Mouse (Mus musculus): Measurements from ENCODE around the gene Acad12. TPM values are rescaled to one million over a fixed set of nuclear protein-coding genes. Genes with fewer than 3 reads are reported as not detected.
"Not testable (repeated sequence)": the region's sequence is repeated elsewhere in the genome, so short reads cannot be mapped to it uniquely, and the experiment has no call there.

The Acad12 gene
- 1.6 and 2.0 TPM in 2 replicates for polyA plus RNA-seq (2015; fragmentation: Nextera tagmentation; extraction: Ambion mirVana)

DNA sequence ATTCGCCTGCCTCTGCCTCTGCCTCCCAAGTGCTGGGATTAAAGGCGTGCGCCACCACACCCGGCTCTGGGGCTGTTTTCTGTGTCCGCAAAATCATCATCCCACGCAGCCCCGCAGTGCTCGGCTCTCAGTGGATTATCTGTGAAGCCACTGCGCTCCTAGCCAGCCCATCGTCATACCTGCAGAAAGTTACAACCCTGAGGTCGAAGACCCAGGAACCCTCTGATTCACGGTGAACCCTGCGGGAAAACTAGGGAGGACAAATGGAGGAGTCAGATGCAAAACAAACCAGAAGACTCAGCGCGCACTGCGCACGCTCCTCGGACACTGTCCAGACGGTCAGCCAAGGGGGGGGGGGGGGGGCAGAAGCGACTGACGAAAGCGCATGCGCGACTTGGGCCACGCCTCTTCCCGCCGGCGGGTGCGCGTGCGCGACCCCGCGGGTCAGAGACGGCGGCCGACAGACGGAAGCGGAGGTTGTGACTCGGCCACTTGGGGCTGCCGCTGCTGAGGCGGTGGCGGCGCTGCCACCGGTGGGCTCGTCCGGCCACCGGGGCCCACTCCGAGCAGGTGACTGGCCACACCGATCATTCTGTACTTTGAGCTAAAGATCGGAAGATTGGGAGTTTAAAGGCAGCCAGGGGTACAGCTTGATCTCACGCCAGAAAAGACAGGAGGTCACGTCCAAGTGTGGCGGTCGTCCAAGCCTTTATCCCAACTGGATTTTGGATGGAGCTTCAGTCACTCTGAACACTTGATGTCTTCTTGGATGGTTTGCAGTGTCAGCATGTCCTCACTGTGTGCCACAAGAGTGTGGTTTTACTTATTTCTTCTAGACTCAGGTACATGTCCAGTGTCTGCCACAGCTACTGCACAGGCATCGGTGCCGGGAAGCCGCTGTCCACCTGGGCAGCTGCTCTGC is at the start of gene Acad12:
TSS of gene Acad12 (minus strand) at position 347 of the 922 bp plus-strand sequence.
- Histone ChIP-seq H3K4me3 (peak within 1 kb of the TSS; percentile 80), H3K4me1 (replicated peaks) (peaks cover 18% of the 10 kb centered on the region), H3K36me3 (no peaks in the 10 kb centered on the region), H3K27ac (replicated peaks) (peak within 1 kb of the TSS; percentile 85), H3K4me2 (peak within 1 kb of the TSS; percentile 82), H3K9ac (peak within 1 kb of the TSS; percentile 87), H3K9me3 (no peaks in the 10 kb centered on the region), H3K27me3 (no peaks in the 10 kb centered on the region)
- WGBS, result 1% methylated on average over 49 of the region's 58 CpGs
- peak; percentile 88 for ATAC-seq (ENCODE audit: low read depth)

DNA sequence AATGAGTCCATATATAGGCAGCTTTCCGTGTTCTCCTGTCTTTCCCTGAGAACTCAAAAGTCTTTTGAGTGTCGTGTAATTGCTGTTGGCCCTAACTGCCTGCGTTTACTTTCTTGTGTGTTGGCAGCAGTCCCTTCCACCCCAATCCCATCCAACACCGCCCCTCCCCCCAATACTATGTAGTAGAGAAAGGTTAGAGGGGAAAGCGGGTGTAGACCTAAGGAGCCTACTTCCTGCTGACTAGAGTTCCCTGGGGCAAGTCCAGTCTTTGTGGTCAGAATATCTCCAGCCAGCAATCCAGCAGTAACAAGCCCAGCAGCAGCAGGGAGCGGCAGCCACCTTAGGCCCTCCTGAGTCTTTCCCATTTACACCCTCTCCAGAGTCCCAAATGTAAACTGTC is 49.7 kb upstream of the Acad12 start:
- 85% methylated on average over 6 of the region's 6 CpGs for WGBS
- peaks cover 90% of the 10 kb centered on the region for H3K36me3 ChIP-seq
- ATAC-seq (ENCODE audit: low read depth), result no peak

DNA sequence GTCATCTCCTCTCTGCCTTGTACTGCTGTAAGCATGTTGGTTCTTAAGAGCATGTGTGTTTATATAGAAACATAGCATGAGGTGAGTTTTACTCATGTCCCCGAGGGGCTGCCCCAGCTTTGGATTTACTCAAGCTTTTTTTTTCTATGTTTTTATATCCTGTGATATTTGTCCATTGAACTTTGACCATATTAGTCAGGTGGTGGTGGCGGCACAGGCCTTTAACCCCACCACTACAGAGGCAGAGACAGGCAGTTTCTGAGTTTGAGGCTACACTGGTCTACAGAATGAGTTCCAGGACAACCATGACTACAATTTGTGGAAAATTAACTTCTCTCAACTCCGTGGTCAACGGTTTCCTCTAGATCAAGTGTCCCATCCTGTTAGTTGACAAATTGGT is 48.3 kb upstream of the Acad12 start:
- Histone ChIP-seq H3K9me3 (no peaks in the 10 kb centered on the region), H3K27ac (replicated peaks) (no peak overlapping the region), H3K36me3 (peaks cover 87% of the 10 kb centered on the region), H3K27me3 (no peaks in the 10 kb centered on the region), H3K4me1 (replicated peaks) (peaks cover 6% of the 10 kb centered on the region), H3K4me3 (no peak overlapping the region), H3K4me2 (no peak overlapping the region), H3K9ac (no peak overlapping the region)
- no peak for ATAC-seq (ENCODE audit: low read depth)
- 95% methylated on average over 4 of the region's 4 CpGs for WGBS

More for the DNA sequence above, 49.7 kb upstream of the Acad12 start:
- Histone ChIP-seq H3K27ac (replicated peaks) (no peak overlapping the region), H3K4me2 (no peak overlapping the region), H3K9me3 (no peaks in the 10 kb centered on the region), H3K4me3 (no peak overlapping the region), H3K9ac (no peak overlapping the region), H3K27me3 (no peaks in the 10 kb centered on the region), H3K4me1 (replicated peaks) (no peaks in the 10 kb centered on the region)

DNA sequence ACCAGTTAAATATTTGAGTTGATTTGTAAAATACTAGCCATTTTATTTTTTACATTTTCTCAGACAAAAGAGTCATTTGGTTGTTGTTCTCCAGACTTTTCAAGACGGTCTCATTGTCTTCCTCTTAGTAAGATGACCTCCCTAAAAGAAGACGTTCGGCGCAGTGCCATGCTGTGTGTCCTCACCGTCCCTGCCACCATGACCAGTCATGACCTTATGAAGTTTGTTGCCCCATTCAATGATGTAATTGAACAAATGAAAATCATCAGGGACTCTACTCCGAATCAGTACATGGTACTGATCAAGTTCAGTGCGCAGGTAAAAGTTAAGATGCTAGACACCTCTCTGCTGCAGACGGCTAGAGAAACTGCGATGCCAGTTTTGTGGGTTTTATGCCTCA is 46.2 kb upstream of the Acad12 start:
- Histone ChIP-seq H3K36me3 (peaks cover 71% of the 10 kb centered on the region), H3K27me3 (no peaks in the 10 kb centered on the region), H3K4me2 (no peak overlapping the region), H3K4me1 (replicated peaks) (peaks cover 18% of the 10 kb centered on the region), H3K4me3 (no peak overlapping the region), H3K27ac (replicated peaks) (no peak overlapping the region), H3K9me3 (no peaks in the 10 kb centered on the region), H3K9ac (no peak overlapping the region)
- ATAC-seq (ENCODE audit: low read depth), result no peak
- WGBS, result 94% methylated on average over 9 of the region's 9 CpGs

DNA sequence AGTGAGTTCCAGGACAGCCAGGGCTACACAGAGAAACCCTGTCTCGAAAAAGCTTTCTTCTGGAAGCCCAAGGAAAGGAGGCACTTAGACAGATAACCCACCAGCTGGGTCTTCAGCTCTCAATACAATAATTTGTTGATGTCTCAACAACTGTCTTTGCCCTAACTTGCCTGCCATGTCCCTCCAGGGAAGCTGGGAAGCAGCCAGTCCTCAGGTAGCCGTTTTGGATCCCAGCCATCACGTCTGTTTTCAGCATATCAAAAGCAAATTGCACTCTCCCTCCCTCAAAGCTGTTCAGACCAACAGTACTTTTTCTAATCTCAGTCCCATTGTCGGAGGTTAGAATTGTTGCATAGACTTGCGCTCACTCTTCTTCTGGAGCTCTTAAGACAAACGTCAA is 45.3 kb upstream of the Acad12 start:
- WGBS, result 88% methylated on average over 6 of the region's 6 CpGs
- ATAC-seq (ENCODE audit: low read depth), result no peak

DNA sequence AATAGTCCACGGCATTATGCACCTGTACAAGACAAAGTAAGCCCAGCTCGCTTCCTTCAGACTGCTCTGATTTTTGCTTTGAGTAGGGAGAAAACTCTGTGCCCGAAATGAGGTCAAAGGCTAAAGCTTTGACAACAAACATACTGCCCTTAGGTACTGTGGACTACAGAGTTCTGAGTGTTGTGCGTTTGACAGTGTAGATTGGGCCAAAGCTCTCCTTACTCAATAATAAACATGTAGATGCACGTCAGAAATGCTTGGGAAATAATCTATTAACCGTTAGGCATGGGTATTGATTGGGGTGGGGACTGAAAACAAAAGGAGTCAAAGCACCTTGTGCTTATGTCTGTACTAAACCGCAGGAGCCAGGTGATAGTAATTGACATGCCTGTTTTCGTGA is 44.7 kb upstream of the Acad12 start:
- no peak overlapping the region for H3K4me2 ChIP-seq

More for the DNA sequence above, 45.3 kb upstream of the Acad12 start:
- Histone ChIP-seq H3K9me3 (no peaks in the 10 kb centered on the region), H3K36me3 (peaks cover 64% of the 10 kb centered on the region), H3K4me3 (no peak overlapping the region), H3K27me3 (no peaks in the 10 kb centered on the region), H3K4me1 (replicated peaks) (peaks cover 24% of the 10 kb centered on the region), H3K4me2 (no peak overlapping the region), H3K9ac (no peak overlapping the region), H3K27ac (replicated peaks) (no peak overlapping the region)

DNA sequence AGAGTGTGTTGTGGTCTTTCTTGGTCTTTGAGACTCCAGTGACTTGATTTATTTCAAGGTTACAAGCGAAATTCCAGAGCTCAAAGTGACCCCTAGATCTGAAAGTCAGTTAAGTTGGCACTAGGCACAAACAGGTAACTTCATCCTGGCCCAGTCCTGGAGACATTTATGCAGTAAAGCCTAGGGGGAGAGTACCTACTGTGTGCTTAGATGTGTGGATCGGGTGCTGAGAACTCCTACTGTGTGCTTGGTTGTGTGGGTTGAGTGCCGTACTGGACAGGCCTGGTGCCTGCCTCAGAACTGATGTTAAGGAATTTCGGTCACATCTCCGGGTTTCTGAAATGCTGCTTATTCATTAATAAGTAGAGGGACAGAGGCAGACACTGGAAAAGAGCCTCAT is 42.8 kb upstream of the Acad12 start:
- H3K27me3 ChIP-seq, result no peaks in the 10 kb centered on the region
- no peaks in the 10 kb centered on the region for H3K9me3 ChIP-seq
- WGBS, result 85% methylated on average over 5 of the region's 5 CpGs
- H3K36me3 ChIP-seq, result peaks cover 39% of the 10 kb centered on the region
- no peak overlapping the region for H3K27ac ChIP-seq (replicated peaks)
- H3K9ac ChIP-seq, result peak overlapping the region; percentile 90
- H3K4me3 ChIP-seq, result peak overlapping the region; percentile 86
- no peak for ATAC-seq (ENCODE audit: low read depth)
- H3K4me2 ChIP-seq, result peak overlapping the region; percentile 88
- peaks cover 24% of the 10 kb centered on the region for H3K4me1 ChIP-seq (replicated peaks)

More for the DNA sequence above, 44.7 kb upstream of the Acad12 start:
- no peak for ATAC-seq (ENCODE audit: low read depth)
- Histone ChIP-seq H3K9me3 (no peaks in the 10 kb centered on the region), H3K27me3 (no peaks in the 10 kb centered on the region), H3K36me3 (peaks cover 57% of the 10 kb centered on the region), H3K4me1 (replicated peaks) (peaks cover 24% of the 10 kb centered on the region), H3K9ac (no peak overlapping the region), H3K27ac (replicated peaks) (no peak overlapping the region), H3K4me3 (no peak overlapping the region)
- WGBS, result 93% methylated on average over 8 of the region's 8 CpGs

DNA sequence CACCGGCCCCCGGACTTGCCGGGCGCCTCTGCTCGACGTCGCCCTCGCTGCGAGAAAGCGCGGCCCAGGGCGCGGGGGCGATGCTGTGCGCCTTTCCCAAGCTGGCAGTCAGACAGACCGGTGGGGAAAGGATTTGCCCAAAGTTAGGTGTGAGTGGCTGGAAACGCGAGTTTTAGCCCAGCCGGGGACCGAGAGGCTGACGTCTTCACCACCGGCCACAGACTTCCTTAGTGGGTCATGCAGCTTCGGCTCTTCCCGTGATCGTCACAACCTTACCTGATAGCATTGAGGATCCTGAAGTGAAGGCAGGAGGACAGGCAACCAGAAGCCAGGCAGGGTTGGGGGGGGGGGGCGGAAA is 42.1 kb upstream of the Acad12 start:
- WGBS, result under 1% methylated on average over 26 of the region's 26 CpGs

DNA sequence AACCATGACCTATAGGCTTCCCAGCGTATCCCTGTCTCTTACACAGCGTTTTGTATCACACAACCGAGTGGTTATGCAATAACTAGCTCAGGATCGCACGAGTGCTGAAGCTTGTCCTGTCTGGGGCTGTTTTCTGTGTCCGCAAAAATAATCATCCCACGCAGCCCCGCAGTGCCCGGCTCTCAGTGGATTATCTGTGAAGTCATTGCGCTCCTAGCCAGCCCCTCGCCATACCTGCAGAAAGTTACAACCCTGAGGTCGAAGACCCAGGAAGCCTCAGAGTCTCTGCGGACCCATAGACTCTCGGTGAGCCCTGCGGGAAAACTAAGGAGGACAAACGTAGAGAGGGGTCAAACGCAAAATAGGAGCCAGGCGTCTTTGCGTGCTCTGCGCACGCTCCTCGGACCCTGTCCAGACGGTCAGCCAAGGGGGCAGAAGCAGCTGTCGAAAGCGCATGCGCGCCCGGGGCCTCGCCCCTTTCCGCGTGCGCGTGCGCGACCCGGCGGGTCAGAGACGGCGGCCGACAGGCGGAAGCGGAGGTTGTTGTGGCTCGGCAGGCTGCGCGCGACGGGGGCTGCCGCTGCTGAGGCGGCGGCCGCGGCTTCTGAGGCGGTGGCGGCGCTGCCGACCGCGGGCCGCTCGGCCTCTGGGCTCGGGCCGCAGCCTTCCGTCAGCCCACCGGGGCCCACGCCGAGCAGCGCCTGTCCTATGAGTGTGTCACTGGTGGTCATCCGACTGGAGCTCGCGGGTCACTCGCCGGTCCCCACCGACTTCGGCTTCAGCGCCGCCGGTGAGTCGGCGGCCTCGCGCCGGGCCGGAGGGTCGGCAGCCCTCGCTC is 41.5 kb upstream of the Acad12 start, which contains the start of the genes Acad10 and Brap:
TSS of gene Acad10 (minus strand) at position 456 of the 838 bp plus-strand sequence.
TSS of gene Brap (plus strand) at position 505 of the 838 bp plus-strand sequence.
- Histone ChIP-seq H3K4me1 (replicated peaks) (peaks cover 24% of the 10 kb centered on the region), H3K9me3 (no peaks in the 10 kb centered on the region), H3K36me3 (peaks cover 28% of the 10 kb centered on the region), H3K4me2 (peak within 1 kb of the TSS; percentile 88), H3K27ac (replicated peaks) (peak within 1 kb of the TSS; percentile 65), H3K4me3 (peak within 1 kb of the TSS; percentile 86), H3K27me3 (no peaks in the 10 kb centered on the region), H3K9ac (peak within 1 kb of the TSS; percentile 90)
- WGBS, result 1% methylated on average over 75 of the region's 85 CpGs
- ATAC-seq (ENCODE audit: low read depth), result peak; percentile 85

More for the DNA sequence above, 42.1 kb upstream of the Acad12 start:
- Histone ChIP-seq H3K4me3 (peak overlapping the region; percentile 86), H3K4me2 (peak overlapping the region; percentile 88), H3K27me3 (no peaks in the 10 kb centered on the region), H3K36me3 (peaks cover 32% of the 10 kb centered on the region), H3K9ac (peak overlapping the region; percentile 90), H3K27ac (replicated peaks) (peak overlapping the region; percentile 63), H3K9me3 (no peaks in the 10 kb centered on the region), H3K4me1 (replicated peaks) (peaks cover 24% of the 10 kb centered on the region)
- ATAC-seq (ENCODE audit: low read depth), result 0 out of 2 replicates have a peak, but pooled peaks have one; percentile 25

DNA sequence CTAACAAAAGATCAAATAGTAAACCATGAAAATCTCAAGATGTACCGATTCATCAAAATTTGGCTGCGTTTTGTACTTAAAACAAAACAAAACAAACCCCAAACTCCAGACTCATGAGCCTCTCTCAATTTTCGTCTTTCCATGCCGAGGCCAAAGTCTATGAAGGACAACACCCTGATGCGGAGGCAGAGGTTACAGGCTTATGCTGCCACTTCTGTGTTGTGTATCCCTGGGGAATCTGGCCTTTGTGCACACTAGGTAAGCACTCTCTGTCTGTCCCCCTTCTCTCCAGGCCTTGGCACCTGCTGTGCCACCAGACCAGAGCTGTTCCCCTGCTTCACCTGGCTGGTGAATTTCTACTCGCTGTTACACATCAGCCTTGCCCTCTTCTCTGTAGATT is 38.9 kb upstream of the Acad12 start:
- WGBS, result 92% methylated on average over 6 of the region's 6 CpGs
- H3K4me3 ChIP-seq; H3K27ac ChIP-seq (replicated peaks); H3K27me3 ChIP-seq; ATAC-seq (ENCODE audit: low read depth); H3K9ac ChIP-seq; H3K36me3 ChIP-seq; H3K4me2 ChIP-seq; H3K9me3 ChIP-seq: not testable (repeated sequence)
- H3K4me1 ChIP-seq (replicated peaks), result peaks cover 24% of the 10 kb centered on the region

DNA sequence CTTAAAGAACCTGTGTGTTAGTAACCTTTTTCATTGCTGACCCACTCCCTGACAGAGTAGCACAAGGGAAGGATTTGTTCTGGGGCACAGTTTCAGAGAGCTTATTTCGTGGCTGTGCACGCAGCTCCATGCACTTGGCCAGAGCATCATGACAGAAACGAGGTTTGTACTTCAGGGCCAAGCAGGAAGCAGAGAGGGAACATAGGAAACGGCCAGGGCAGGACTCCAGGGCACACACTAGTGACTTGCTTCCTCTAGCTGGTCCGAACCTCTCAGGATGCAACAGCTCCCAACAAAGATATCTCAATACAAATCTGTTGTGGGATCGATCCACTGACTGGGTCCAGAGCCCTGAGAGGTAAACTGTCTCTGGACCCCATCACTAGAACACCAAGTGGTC is 38.1 kb upstream of the Acad12 start:
- not testable (repeated sequence) for H3K27me3 ChIP-seq; H3K27ac ChIP-seq (replicated peaks); ATAC-seq (ENCODE audit: low read depth); H3K9ac ChIP-seq; H3K36me3 ChIP-seq; H3K9me3 ChIP-seq; H3K4me2 ChIP-seq; H3K4me3 ChIP-seq
- H3K4me1 ChIP-seq (replicated peaks), result peaks cover 16% of the 10 kb centered on the region
- 85% methylated on average over 6 of the region's 6 CpGs for WGBS

DNA sequence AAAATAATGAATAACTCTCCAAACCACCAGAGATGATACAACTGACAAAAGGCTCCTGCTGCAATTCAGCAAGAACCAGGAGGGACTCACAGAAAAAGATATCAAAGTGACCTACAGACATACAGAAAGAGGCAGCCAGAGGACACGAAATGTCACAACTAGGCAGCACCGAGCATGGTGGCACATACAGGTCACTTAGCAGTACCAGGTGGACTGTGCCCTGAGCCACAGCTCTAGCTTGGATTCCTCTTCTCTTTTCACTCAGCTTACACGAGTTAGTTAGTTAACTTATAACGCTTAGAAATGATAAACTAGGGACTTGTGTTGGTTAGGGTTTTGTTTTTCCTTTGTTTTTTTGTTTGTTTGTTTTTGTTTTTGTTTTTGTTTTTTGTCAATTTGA is 35.8 kb upstream of the Acad12 start:
- H3K36me3 ChIP-seq, result no peaks in the 10 kb centered on the region
- H3K4me3 ChIP-seq, result no peak overlapping the region
- H3K27me3 ChIP-seq, result no peaks in the 10 kb centered on the region
- no peak overlapping the region for H3K27ac ChIP-seq (replicated peaks)
- ATAC-seq (ENCODE audit: low read depth), result no peak
- 77% methylated on average over 4 of the region's 4 CpGs for WGBS
- H3K9ac ChIP-seq, result no peak overlapping the region
- H3K4me1 ChIP-seq (replicated peaks), result peaks cover 2% of the 10 kb centered on the region
- no peaks in the 10 kb centered on the region for H3K9me3 ChIP-seq
- no peak overlapping the region for H3K4me2 ChIP-seq
